Mouse (Mus musculus) spleen, adult 2 months (tissue): ENCODE measurements around the gene Aktip. TPM values are rescaled to one million over a fixed set of nuclear protein-coding genes. Genes with fewer than 3 reads are reported as not detected.

Experiments used
- DNase-seq, 2 experiments: peaks; one replicate each; pipeline versions ENCODE4 v3.0.0 to v3.0.0-alpha.2; 2012 to 2021; ENCODE audit warnings: low spot score in 2 of 2, low read depth in 1 of 2
- H3K27ac ChIP-seq: fragments of 200-500 bp; 2 replicates; pipeline ENCODE4 v1.5.1; 2012; ENCODE audit warnings: low read length, inconsistent platforms; ENCODE audit not compliant: insufficient read depth
- H3K27me3 ChIP-seq: fragments of 200-500 bp; 2 replicates; pipeline ENCODE4 v1.6.1; 2012; ENCODE audit warnings: mild to moderate bottlenecking, moderate library complexity, low read length, inconsistent platforms; ENCODE audit not compliant: control insufficient read depth, insufficient read depth
- H3K36me3 ChIP-seq: fragments of 200-500 bp; 2 replicates; pipeline ENCODE4 v1.6.1; 2012; ENCODE audit warnings: mild to moderate bottlenecking, low read length, inconsistent platforms; ENCODE audit not compliant: control insufficient read depth, insufficient read depth
- H3K4me1 ChIP-seq: fragments of 200-500 bp; 2 replicates; pipeline ENCODE4 v1.6.1; 2011; ENCODE audit warnings: inconsistent platforms; ENCODE audit not compliant: control insufficient read depth, insufficient read depth, insufficient read length
- H3K4me3 ChIP-seq: fragments of 200-500 bp; 2 replicates; pipeline ENCODE4 v1.5.1; 2011; ENCODE audit warnings: mild to moderate bottlenecking, inconsistent platforms; ENCODE audit not compliant: insufficient read depth, insufficient read length; ENCODE audit errors: extremely low read depth
- CTCF ChIP-seq: fragments of 200-500 bp; IDR thresholded peaks from 2 replicates; pipeline ENCODE4 v1.5.1; 2011; ENCODE audit warnings: mild to moderate bottlenecking, inconsistent platforms; ENCODE audit not compliant: insufficient read depth, insufficient read length, insufficient replicate concordance; ENCODE audit errors: extremely low read depth
- POLR2A ChIP-seq: fragments of 200-500 bp; IDR thresholded peaks from 2 replicates; pipeline ENCODE4 v1.6.1; 2011; ENCODE audit warnings: low read depth, low read length, inconsistent platforms
- WGBS: fragments of 180-500 bp; shearing (Covaris S2); methylation state at CpG from one replicate; pipeline ENCODE4 v1.1.7; 2018; 5-methylcytosine and 5-hydroxymethylcytosine counted together
- polyA plus RNA-seq: library from polyadenylated mRNA; depleted of rRNA; stranded (reverse); fragments of >200 nt; gene quantifications from 2 replicates; pipeline ENCODE4 v1.2.3, GENCODE M21; 2012

The Aktip gene
- polyA plus RNA-seq, 1 experiment, result 9.6 TPM

- TF ChIP-seq CTCF, result no peak
- TF ChIP-seq POLR2A, result no peak
- DNase-seq, result no peak
- no peaks in the 10 kb centered on the region for H3K27me3 ChIP-seq
- WGBS, result 90% methylated on average over 7 of the region's 7 CpGs
- H3K4me3 ChIP-seq, result no peak overlapping the region
- H3K36me3 ChIP-seq, result no peaks in the 10 kb centered on the region
- no peak overlapping the region for H3K27ac ChIP-seq
- H3K4me1 ChIP-seq, result no peaks in the 10 kb centered on the region; the same call in 1 of the 2 replicates
Measured at GRCm38 (mm10) chr8:91151531-91151930, 48.2 kb downstream of the Aktip start.

GRCm38 (mm10) chr8:91149298-91149697 lies 50.5 kb downstream of the Aktip start:
- Histone ChIP-seq H3K4me1 (no peaks in the 10 kb centered on the region; the same call in 1 of the 2 replicates), H3K27ac (no peak overlapping the region), H3K36me3 (no peaks in the 10 kb centered on the region), H3K4me3 (no peak overlapping the region), H3K27me3 (no peaks in the 10 kb centered on the region)
- no peak for TF ChIP-seq CTCF
- no peak for TF ChIP-seq POLR2A
- DNase-seq, result no peak
- WGBS, result 77% methylated on average over 3 of the region's 3 CpGs

- 84% methylated on average over 15 of the region's 15 CpGs for WGBS
Measured at GRCm38 (mm10) chr8:91148643-91149178, 51.1 kb downstream of the Aktip start.

GRCm38 (mm10) chr8:91147715-91148114 lies 52.1 kb downstream of the Aktip start:
- DNase-seq, result peak; percentile 33 to 37
- no peak overlapping the region for H3K4me3 ChIP-seq
- TF ChIP-seq POLR2A (no peak), CTCF (peak; percentile 48; the same call in 1 of the 2 replicates)
- WGBS, result 10% methylated on average over 6 of the region's 6 CpGs
- H3K36me3 ChIP-seq, result no peaks in the 10 kb centered on the region
- no peaks in the 10 kb centered on the region; the same call in 1 of the 2 replicates for H3K4me1 ChIP-seq
- H3K27ac ChIP-seq, result no peak overlapping the region
- H3K27me3 ChIP-seq, result no peaks in the 10 kb centered on the region

More at GRCm38 (mm10) chr8:91148643-91149178, 51.1 kb downstream of the Aktip start:
- H3K4me1 ChIP-seq, result no peaks in the 10 kb centered on the region; the same call in 1 of the 2 replicates
- H3K27ac ChIP-seq, result no peak overlapping the region
- H3K36me3 ChIP-seq, result no peaks in the 10 kb centered on the region
- TF ChIP-seq POLR2A (no peak), CTCF (no peak)
- no peak overlapping the region for H3K4me3 ChIP-seq
- H3K27me3 ChIP-seq, result no peaks in the 10 kb centered on the region
- no peak for DNase-seq

GRCm38 (mm10) chr8:91140828-91141227 lies 58.9 kb downstream of the Aktip start:
- H3K4me3 ChIP-seq, result no peak overlapping the region
- 85% methylated on average over 4 of the region's 4 CpGs for WGBS
- DNase-seq, result no peak
- H3K4me1 ChIP-seq, result no peaks in the 10 kb centered on the region
- H3K27ac ChIP-seq, result no peak overlapping the region
- H3K27me3 ChIP-seq, result no peaks in the 10 kb centered on the region
- TF ChIP-seq CTCF, result no peak
- TF ChIP-seq POLR2A, result no peak
- no peaks in the 10 kb centered on the region for H3K36me3 ChIP-seq

- H3K27ac ChIP-seq, result no peak overlapping the region
- H3K4me3 ChIP-seq, result no peak overlapping the region
- no peaks in the 10 kb centered on the region; the same call in 1 of the 2 replicates for H3K4me1 ChIP-seq
- 85% methylated on average over 14 of the region's 14 CpGs for WGBS
- TF ChIP-seq POLR2A, result no peak
- no peak for TF ChIP-seq CTCF
- no peak for DNase-seq
- H3K27me3 ChIP-seq, result no peaks in the 10 kb centered on the region
- no peaks in the 10 kb centered on the region for H3K36me3 ChIP-seq
Measured at GRCm38 (mm10) chr8:91135308-91136181, 64.2 kb downstream of the Aktip start.

GRCm38 (mm10) chr8:91134659-91135058 lies 65.1 kb downstream of the Aktip start:
- Histone ChIP-seq H3K27me3 (no peaks in the 10 kb centered on the region), H3K36me3 (no peaks in the 10 kb centered on the region), H3K4me1 (no peaks in the 10 kb centered on the region; the same call in 1 of the 2 replicates), H3K27ac (no peak overlapping the region), H3K4me3 (no peak overlapping the region)
- TF ChIP-seq POLR2A, result no peak
- TF ChIP-seq CTCF, result no peak
- WGBS, result 81% methylated on average over 12 of the region's 12 CpGs
- DNase-seq, result no peak
